17 mouse cellular contexts compared by ENCODE assay signal in the genomic region with DNA sequence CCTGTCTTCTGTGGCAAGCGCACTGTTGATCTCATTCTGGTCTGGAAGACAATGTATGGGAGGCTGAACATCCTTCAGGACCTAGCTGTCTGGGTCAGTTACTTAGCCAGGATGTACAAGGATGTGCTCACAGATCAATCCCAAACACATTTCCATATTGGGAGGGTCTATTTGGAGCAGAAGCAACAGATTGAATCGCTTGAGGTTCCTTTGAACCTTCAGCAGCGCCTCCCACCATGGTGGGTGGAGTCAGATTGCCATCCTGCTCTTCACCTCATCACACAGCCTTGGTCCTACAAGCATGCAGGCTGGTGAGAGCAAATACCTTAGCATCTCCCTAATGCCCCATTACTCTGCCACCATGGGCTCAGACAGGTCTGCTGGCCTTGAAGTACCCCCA. TPM values are rescaled to one million over a fixed set of nuclear protein-coding genes. Genes with fewer than 3 reads are reported as not detected.
DNase-seq lines count a peak whose midpoint lies in the region; ATAC-seq and TF ChIP-seq lines count a peak whose summit lies in the region.
"Had no signal": no experiment of that assay in that cellular context is flagged by ENCODE, and none has a peak within 500 bp of the region (broad histone marks: within the 10 kb centered on the region; RNA-seq: fewer than 3 reads in every experiment).

No protein-coding gene starts in this region.

- DNase-seq in R1 (ENCODE audit: low read depth, low spot score), result peak; percentile 87
- DNase-seq in midbrain, postnatal 0 days (ENCODE audit: low spot score), result no peak
- no peak for DNase-seq in layer of hippocampus, adult 18-20 months (ENCODE audit: low spot score in 2 of 2)
- no peak for DNase-seq in left cerebral cortex, adult 8-10 months (ENCODE audit: low spot score in 2 of 2)
- DNase-seq in ovary, adult 18-20 months (ENCODE audit: low spot score), result no peak
- DNase-seq: adrenal gland, postnatal 25 days; liver, postnatal 0 days; thymus, postnatal 36 days had no signal

- H3K27ac ChIP-seq in forebrain, embryonic 12.5 days, result peak overlapping the region; percentile 99; the same call in 1 of the 2 replicates
- peak overlapping the region; percentile 98; the same call in 1 of the 2 replicates for H3K27ac ChIP-seq in hindbrain, embryonic 15.5 days (replicated peaks)
- peak overlapping the region; percentile 99 for H3K27ac ChIP-seq in midbrain, postnatal 0 days (ENCODE audit: low read depth, low read length)
- H3K27ac ChIP-seq: kidney, embryonic 15.5 days; limb, embryonic 12.5 days; stomach, embryonic 15.5 days had no signal

- H3K4me2 ChIP-seq in forebrain, embryonic 12.5 days, result peak overlapping the region; percentile 71
- H3K4me2 ChIP-seq in hindbrain, embryonic 15.5 days, result peak overlapping the region; percentile 74
- H3K4me2 ChIP-seq in midbrain, postnatal 0 days (ENCODE audit: low read depth, low read length, poor library complexity, severe bottlenecking), result peak overlapping the region; percentile 76
- H3K4me2 ChIP-seq: heart, embryonic 12.5 days; kidney, embryonic 15.5 days; limb, embryonic 12.5 days; stomach, embryonic 15.5 days had no signal

- WGBS in forebrain, embryonic 12.5 days, result 67% methylated on average over 3 of the region's 3 CpGs
- WGBS in hindbrain, embryonic 15.5 days, result 68% methylated on average over 3 of the region's 3 CpGs
- WGBS in midbrain, postnatal 0 days, result 57% methylated on average over 3 of the region's 3 CpGs

- H3K9me3 ChIP-seq in forebrain, embryonic 12.5 days, result no peaks in the 10 kb centered on the region
- no peaks in the 10 kb centered on the region for H3K9me3 ChIP-seq in hindbrain, embryonic 15.5 days
- no peaks in the 10 kb centered on the region for H3K9me3 ChIP-seq in midbrain, postnatal 0 days (ENCODE audit: low read length)
- H3K9me3 ChIP-seq: heart, embryonic 12.5 days; kidney, embryonic 15.5 days; limb, embryonic 12.5 days; stomach, embryonic 15.5 days had no signal

- ATAC-seq in forebrain, embryonic 12.5 days (ENCODE audit: low FRiP score), result no peak
- ATAC-seq in hindbrain, embryonic 15.5 days (ENCODE audit: low FRiP score, low read depth), result no peak
- no peak for ATAC-seq in midbrain, postnatal 0 days (ENCODE audit: low FRiP score)
- ATAC-seq: liver, postnatal 0 days had no signal

- H3K9ac ChIP-seq in forebrain, embryonic 12.5 days, result peak overlapping the region; percentile 100
- H3K9ac ChIP-seq in hindbrain, embryonic 15.5 days, result no peak overlapping the region
- H3K9ac ChIP-seq in midbrain, postnatal 0 days (replicated peaks; ENCODE audit: low read length, poor library complexity, severe bottlenecking), result no peak overlapping the region
- H3K9ac ChIP-seq: heart, embryonic 12.5 days; kidney, embryonic 15.5 days; limb, embryonic 12.5 days; liver, postnatal 0 days; stomach, embryonic 15.5 days had no signal

- no peaks in the 10 kb centered on the region for H3K36me3 ChIP-seq in forebrain, embryonic 12.5 days (replicated peaks)
- H3K36me3 ChIP-seq in hindbrain, embryonic 15.5 days, result no peaks in the 10 kb centered on the region
- H3K36me3 ChIP-seq in midbrain, postnatal 0 days (ENCODE audit: insufficient read depth, low read length), result no peaks in the 10 kb centered on the region
- H3K36me3 ChIP-seq: heart, embryonic 12.5 days; kidney, embryonic 15.5 days; limb, embryonic 12.5 days; stomach, embryonic 15.5 days had no signal

- peaks cover 83% of the 10 kb centered on the region for H3K4me1 ChIP-seq in forebrain, embryonic 12.5 days
- peaks cover 80% of the 10 kb centered on the region for H3K4me1 ChIP-seq in hindbrain, embryonic 15.5 days (replicated peaks)
- peaks cover 31% of the 10 kb centered on the region for H3K4me1 ChIP-seq in midbrain, postnatal 0 days (ENCODE audit: insufficient read depth, low read length)

- no peak for TF ChIP-seq CTCF in midbrain, postnatal 0 days (IDR thresholded peaks at IDR 0.05)

- H3K27me3 ChIP-seq in forebrain, embryonic 12.5 days, result peaks cover 13% of the 10 kb centered on the region; the same call in 1 of the 2 replicates
- H3K27me3 ChIP-seq in hindbrain, embryonic 15.5 days, result no peaks in the 10 kb centered on the region
- H3K27me3 ChIP-seq in midbrain, postnatal 0 days (ENCODE audit: insufficient read depth, low read length), result no peaks in the 10 kb centered on the region

- peak overlapping the region; percentile 91 for H3K4me3 ChIP-seq in forebrain, embryonic 12.5 days (replicated peaks)
- H3K4me3 ChIP-seq in hindbrain, embryonic 15.5 days, result peak overlapping the region; percentile 75; the same call in 1 of the 2 replicates
- peak overlapping the region; percentile 83; the same call in 1 of the 2 replicates for H3K4me3 ChIP-seq in midbrain, postnatal 0 days (ENCODE audit: low read depth, low read length)
- H3K4me3 ChIP-seq: heart, embryonic 12.5 days; kidney, embryonic 15.5 days; limb, embryonic 12.5 days; stomach, embryonic 15.5 days had no signal

RNA-seq across cellular contexts. Expression of a gene that starts 2.5 kb away (rescaled TPM):
- polyA plus RNA-seq in forebrain, embryonic 12.5 days (2016; fragmentation: Nextera tagmentation; extraction: Ambion mirVana), result 5.0 and 5.7 TPM in 2 replicates
- polyA plus RNA-seq in hindbrain, embryonic 15.5 days (2015; fragmentation: Nextera tagmentation; extraction: Ambion mirVana), result 2.7 and 2.8 TPM in 2 replicates
- total RNA-seq in midbrain, postnatal 0 days (2014; rRNA removed), result 3.9 and 6.9 TPM in 2 replicates
- polyA plus RNA-seq in midbrain, postnatal 0 days (2015; fragmentation: Nextera tagmentation; extraction: Ambion mirVana), result 0.50 and 0.54 TPM in 2 replicates
- total RNA-seq in layer of hippocampus, adult 18-20 months (2021), result under 1 TPM; 0.45 to 0.48 TPM
- 1 to 10 TPM; 4.6 to 5.7 (median 4.7) TPM for total RNA-seq in left cerebral cortex, adult 8-10 months (2022)
- total RNA-seq: adrenal gland, postnatal 25 days; CH12.LX; gastrocnemius, adult 8-10 months had no signal
- polyA plus RNA-seq: heart, embryonic 12.5 days; liver, postnatal 0 days had no signal

RNA-seq across cellular contexts. Expression of a gene that starts 2.6 kb away (rescaled TPM):
- polyA plus RNA-seq in forebrain, embryonic 12.5 days (2016; fragmentation: Nextera tagmentation; extraction: Ambion mirVana), result 12.3 and 14.7 TPM in 2 replicates
- 14.1 and 16.2 TPM in 2 replicates for polyA plus RNA-seq in hindbrain, embryonic 15.5 days (2015; fragmentation: Nextera tagmentation; extraction: Ambion mirVana)
- 9.3 and 12.6 TPM in 2 replicates for total RNA-seq in midbrain, postnatal 0 days (2014; rRNA removed)
- polyA plus RNA-seq in midbrain, postnatal 0 days (2015; fragmentation: Nextera tagmentation; extraction: Ambion mirVana), result 11.3 and 12.6 TPM in 2 replicates
- under 1 TPM in 1 of 2 experiments, not detected in 1; 0.32 TPM for total RNA-seq in layer of hippocampus, adult 18-20 months (2021)
- 1 to 10 TPM; 7.0 to 9.5 (median 8.1) TPM for total RNA-seq in left cerebral cortex, adult 8-10 months (2022)
- total RNA-seq: adrenal gland, postnatal 25 days; CH12.LX had no signal
- polyA plus RNA-seq: heart, embryonic 12.5 days; liver, postnatal 0 days had no signal

RNA-seq across cellular contexts. Expression of a gene that starts 35.8 kb away (rescaled TPM):
- 0.38 and 0.59 TPM in 2 replicates for polyA plus RNA-seq in forebrain, embryonic 12.5 days (2016; fragmentation: Nextera tagmentation; extraction: Ambion mirVana)
- polyA plus RNA-seq in hindbrain, embryonic 15.5 days (2015; fragmentation: Nextera tagmentation; extraction: Ambion mirVana), result 0.25 and 0.68 TPM in 2 replicates
- not detected in 2 replicates for total RNA-seq in midbrain, postnatal 0 days (2014; rRNA removed)
- polyA plus RNA-seq in midbrain, postnatal 0 days (2015; fragmentation: Nextera tagmentation; extraction: Ambion mirVana), result 0.22 TPM in 1 of 2 replicates, not detected in the other
- not detected for total RNA-seq in layer of hippocampus, adult 18-20 months (2021)
- not detected for total RNA-seq in left cerebral cortex, adult 8-10 months (2022)
- total RNA-seq: adrenal gland, postnatal 25 days; CH12.LX; gastrocnemius, adult 8-10 months; layer of hippocampus, postnatal 25 days had no signal
- polyA plus RNA-seq: heart, embryonic 12.5 days; kidney, embryonic 15.5 days; limb, embryonic 12.5 days; liver, postnatal 0 days; stomach, embryonic 15.5 days had no signal

RNA-seq across cellular contexts. Expression of a gene that starts 54.3 kb away (rescaled TPM):
- 0.56 and 1.0 TPM in 2 replicates for polyA plus RNA-seq in forebrain, embryonic 12.5 days (2016; fragmentation: Nextera tagmentation; extraction: Ambion mirVana)
- 1.00 and 1.1 TPM in 2 replicates for polyA plus RNA-seq in hindbrain, embryonic 15.5 days (2015; fragmentation: Nextera tagmentation; extraction: Ambion mirVana)
- total RNA-seq in midbrain, postnatal 0 days (2014; rRNA removed), result 3.5 and 7.2 TPM in 2 replicates
- 2.4 and 3.1 TPM in 2 replicates for polyA plus RNA-seq in midbrain, postnatal 0 days (2015; fragmentation: Nextera tagmentation; extraction: Ambion mirVana)
- 10 to 100 TPM; 21.7 to 29.2 TPM for total RNA-seq in layer of hippocampus, adult 18-20 months (2021)
- total RNA-seq in left cerebral cortex, adult 8-10 months (2022), result 10 to 100 TPM; 29.2 to 42.7 (median 35.9) TPM
